Mouse (Mus musculus) limb, embryonic 10.5 days (tissue): ENCODE measurements at regions not wholly inside any gene's neighbourhood (a gene's known extent, or its start where the extent isn't known, plus 50 kb on each side); places are given as distances from the start of the nearest gene placed in this dataset.

Source experiments
- DNase-seq: peaks from one replicate; pipeline ENCODE4 v3.0.0-alpha.2; 2017; ENCODE audit warnings: low spot score
- H3K27ac ChIP-seq: fragments of 300-500 bp; sonication (generic); 2 replicates; pipeline ENCODE4 v1.5.1; 2016; ENCODE audit warnings: mild to moderate bottlenecking
- H3K27me3 ChIP-seq: fragments of 300-500 bp; sonication (generic); 2 replicates; pipeline ENCODE4 v1.6.1; 2016; ENCODE audit warnings: low read depth, mild to moderate bottlenecking; ENCODE audit not compliant: poor library complexity, severe bottlenecking
- H3K36me3 ChIP-seq: fragments of 300-500 bp; sonication (generic); 2 replicates; pipeline ENCODE4 v1.6.1; 2016; ENCODE audit warnings: mild to moderate bottlenecking, moderate library complexity
- H3K4me1 ChIP-seq: fragments of 300-500 bp; sonication (generic); 2 replicates; pipeline ENCODE4 v1.6.1; 2016
- H3K4me3 ChIP-seq: fragments of 300-500 bp; sonication (generic); 2 replicates; pipeline ENCODE4 v1.5.1; 2016; ENCODE audit warnings: mild to moderate bottlenecking, moderate library complexity
- H3K9me3 ChIP-seq: fragments of 300-500 bp; sonication (generic); replicated peaks from 2 replicates; pipeline ENCODE4 v1.6.1; 2016; ENCODE audit warnings: mild to moderate bottlenecking
- WGBS: fragments of 180-500 bp; shearing (Covaris S2); methylation state at CpG from one replicate; pipeline ENCODE4 v1.1.7; 2016; 5-methylcytosine and 5-hydroxymethylcytosine counted together

DNA sequence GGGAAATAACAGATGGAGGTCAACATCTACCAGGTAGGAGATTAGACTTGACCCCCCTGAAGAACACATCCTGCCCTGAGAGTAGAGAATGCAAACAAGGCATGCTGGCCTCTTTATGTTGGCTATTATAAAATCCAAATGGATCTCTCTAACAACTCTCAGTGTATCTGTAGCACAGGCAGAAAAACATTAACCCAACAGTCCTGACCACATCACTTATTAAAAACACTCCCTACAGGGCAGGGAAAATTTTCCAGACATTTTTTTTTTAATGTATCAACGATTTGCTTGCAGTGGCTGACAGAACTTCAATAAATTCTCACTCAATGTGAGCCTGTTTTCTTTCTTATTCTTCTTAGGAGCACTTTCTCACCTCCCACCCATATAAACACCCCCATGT lies 511.4 kb downstream of the Cdk5rap2 start:
- 83% methylated on average over 1 of the region's 1 CpGs for whole genome bisulfite sequencing
- no peak for DNase-seq
- no peaks in the 10 kb centered on the region for H3K4me1 ChIP-seq
- H3K36me3 ChIP-seq, result no peaks in the 10 kb centered on the region
- H3K4me3 ChIP-seq, result no peak overlapping the region
- H3K27me3 ChIP-seq, result no peaks in the 10 kb centered on the region
- H3K9me3 ChIP-seq, result no peaks in the 10 kb centered on the region
- no peak overlapping the region for H3K27ac ChIP-seq

DNA sequence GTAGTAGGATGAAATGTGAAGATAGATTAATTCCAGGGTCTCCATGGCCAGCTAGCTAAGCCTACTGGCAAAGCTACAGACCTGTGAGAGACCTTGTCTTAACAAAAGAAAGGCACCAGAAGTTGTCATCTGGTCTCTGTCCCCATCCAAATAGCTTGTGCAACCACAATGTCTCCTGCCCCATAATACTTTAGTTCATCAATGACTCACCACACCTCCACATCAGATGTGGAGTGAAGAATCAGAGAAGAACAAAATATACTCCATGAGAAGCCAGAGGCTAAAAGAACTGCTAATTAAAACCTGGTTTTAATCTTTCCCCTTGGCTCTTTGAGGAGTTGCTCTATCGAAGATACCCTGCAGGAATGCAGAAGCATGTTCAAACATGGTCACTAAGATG lies 514.1 kb downstream of the Cdk5rap2 start:
- Histone ChIP-seq H3K27me3 (no peaks in the 10 kb centered on the region), H3K36me3 (no peaks in the 10 kb centered on the region), H3K27ac (no peak overlapping the region), H3K4me1 (peaks cover 14% of the 10 kb centered on the region), H3K9me3 (no peaks in the 10 kb centered on the region), H3K4me3 (no peak overlapping the region)
- WGBS, result 69% methylated on average over 1 of the region's 1 CpGs
- no peak for DNase-seq

DNA sequence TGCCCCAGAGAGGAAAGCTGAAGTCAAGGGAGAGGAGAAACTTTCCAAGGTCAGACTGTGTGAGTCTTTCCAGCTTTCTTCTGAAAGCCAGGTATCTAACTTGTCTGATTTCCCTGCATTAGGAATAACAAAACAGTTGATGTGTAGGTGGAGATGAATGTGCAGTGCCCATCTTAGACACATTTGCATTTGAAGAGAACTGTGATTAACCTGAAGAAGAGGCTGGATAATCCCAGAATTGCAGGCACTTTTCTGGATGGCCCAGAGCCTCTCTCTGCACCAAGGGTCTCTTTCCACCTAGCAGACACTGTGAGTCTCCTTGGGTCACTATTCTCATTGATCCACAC lies 517.4 kb downstream of the Cdk5rap2 start:
- Histone ChIP-seq H3K9me3 (no peaks in the 10 kb centered on the region), H3K4me3 (no peak overlapping the region), H3K4me1 (peaks cover 32% of the 10 kb centered on the region), H3K27me3 (no peaks in the 10 kb centered on the region), H3K36me3 (no peaks in the 10 kb centered on the region), H3K27ac (no peak overlapping the region)
- DNase-seq, result no peak

DNA sequence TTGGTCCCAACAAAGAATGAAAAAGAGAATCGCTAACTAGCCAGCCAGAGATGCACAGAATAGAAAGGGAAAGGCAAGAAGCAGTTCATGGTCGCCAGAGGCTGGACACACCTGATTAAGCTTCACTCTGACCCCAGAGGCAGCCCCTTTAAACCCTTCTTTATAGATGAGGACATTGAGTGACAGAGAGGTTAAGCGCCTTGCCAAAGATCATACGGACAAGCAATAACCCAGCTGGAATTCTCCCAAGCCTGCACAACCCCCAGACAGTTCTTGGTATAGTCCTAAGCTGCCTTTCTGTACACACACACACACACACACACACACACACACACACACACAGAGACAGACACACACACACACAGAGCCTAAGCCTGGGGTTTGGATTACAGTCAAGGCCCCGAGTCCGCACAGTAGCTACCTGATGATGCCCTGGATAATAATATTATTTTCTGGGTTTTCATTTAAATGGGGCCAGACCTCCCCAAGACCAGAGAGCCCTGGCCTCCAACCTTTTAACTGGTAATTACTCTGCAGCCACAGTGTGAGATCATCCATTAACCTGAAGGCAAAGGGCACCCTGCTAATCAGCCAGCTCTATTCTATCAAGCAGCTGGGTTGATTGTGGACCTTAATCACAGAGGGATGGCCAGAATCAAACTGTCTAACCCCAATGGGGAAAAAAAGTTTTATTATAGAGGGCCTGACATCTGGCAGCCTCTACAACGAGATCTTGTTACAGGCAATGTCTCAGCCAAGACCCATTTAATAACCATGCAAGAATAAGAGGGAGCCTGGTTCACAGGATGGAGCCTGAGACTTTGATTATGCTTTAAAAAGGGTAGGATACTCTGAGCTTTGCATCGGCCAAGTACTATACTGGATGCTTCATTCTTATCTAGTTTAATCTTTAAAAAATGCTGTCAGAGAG lies 518.1 kb downstream of the Cdk5rap2 start:
- peaks cover 32% of the 10 kb centered on the region for H3K4me1 ChIP-seq
- no peak overlapping the region for H3K27ac ChIP-seq
- DNase-seq, result peak; percentile 33
- H3K9me3 ChIP-seq, result no peaks in the 10 kb centered on the region
- H3K36me3 ChIP-seq, result no peaks in the 10 kb centered on the region
- H3K27me3 ChIP-seq, result no peaks in the 10 kb centered on the region
- WGBS, result 50% methylated on average over 8 of the region's 8 CpGs
- no peak overlapping the region for H3K4me3 ChIP-seq

DNA sequence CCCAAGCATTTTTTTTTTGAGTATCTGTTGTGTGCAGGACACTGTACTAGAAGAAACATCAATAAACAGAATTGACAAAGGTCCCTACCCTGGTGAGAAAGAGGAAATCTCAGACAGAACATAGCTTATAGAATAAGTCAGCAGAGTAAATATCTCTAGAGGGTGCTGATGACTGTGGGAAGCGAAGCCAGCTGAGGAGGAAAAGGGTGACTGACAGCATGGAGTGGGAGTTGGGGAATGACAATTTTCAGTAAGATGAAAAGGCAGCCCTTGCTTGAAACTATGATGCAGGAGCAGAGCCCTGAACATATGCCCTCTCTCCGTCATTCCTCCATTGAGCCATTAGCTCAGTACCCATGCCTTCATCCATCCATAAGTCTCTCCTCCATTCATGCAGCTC lies 519.6 kb downstream of the Cdk5rap2 start:
- no peaks in the 10 kb centered on the region for H3K9me3 ChIP-seq
- H3K27me3 ChIP-seq, result no peaks in the 10 kb centered on the region
- peaks cover 32% of the 10 kb centered on the region for H3K4me1 ChIP-seq
- no peak for DNase-seq
- no peak overlapping the region for H3K27ac ChIP-seq
- H3K36me3 ChIP-seq, result no peaks in the 10 kb centered on the region
- H3K4me3 ChIP-seq, result no peak overlapping the region
- WGBS, result 79% methylated on average over 2 of the region's 2 CpGs

DNA sequence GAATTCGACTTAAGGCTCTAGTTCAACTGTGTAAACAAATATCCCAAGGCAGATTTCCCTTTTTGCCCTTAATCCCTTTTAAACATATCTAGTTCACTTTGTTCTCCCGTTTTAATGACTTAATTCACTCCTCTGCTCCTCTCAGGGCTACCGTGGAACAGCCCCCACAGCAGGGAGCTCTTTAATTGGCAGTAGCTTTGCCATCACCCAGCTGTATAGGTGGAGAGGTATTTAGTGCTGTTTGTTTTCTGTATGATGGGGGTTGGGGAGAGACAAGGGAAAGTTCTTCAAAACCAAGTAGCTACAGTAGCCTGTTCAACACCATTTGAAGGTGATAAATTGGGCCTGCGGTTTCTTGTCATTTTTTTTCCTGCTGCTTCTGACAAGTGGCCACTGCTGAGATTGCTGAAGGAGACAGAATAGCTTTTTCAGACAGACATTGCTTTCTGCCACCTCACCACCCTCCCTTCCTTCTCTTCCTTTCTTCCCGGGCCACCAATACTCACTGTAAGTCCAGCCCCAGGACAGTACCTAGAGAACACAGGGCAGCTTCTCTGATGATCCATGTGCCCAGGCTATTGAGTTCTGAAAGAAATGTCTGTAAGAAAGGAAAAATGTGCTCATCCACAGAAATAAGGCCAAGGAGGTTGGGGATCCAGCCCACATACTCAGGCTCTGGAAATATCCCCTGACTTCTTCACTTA lies 520.2 kb downstream of the Cdk5rap2 start:
- 23% methylated on average over 5 of the region's 5 CpGs for WGBS
- Histone ChIP-seq H3K9me3 (no peaks in the 10 kb centered on the region), H3K27me3 (no peaks in the 10 kb centered on the region), H3K4me3 (no peak overlapping the region), H3K4me1 (peaks cover 32% of the 10 kb centered on the region), H3K36me3 (no peaks in the 10 kb centered on the region), H3K27ac (no peak overlapping the region)
- DNase-seq, result peak; percentile 31

DNA sequence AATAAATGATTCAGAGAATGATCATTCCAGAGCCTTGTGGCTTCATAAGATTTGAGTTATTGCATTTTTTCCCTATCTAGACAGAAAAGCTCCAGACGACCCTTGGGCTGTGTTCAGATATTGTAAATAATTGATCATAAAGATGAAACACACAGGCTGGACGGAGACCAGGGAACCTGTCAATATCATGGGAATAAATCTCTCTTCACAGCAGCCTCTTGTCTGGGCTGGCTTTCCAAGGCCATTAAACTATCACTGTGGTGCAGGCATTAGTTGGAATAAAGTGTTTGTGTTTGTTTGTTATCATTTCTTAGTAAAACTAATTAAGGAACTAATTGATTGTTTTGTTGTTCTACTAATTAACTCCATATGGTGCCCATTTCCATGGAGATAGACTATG lies 533.5 kb downstream of the Cdk5rap2 start:
- DNase-seq, result no peak
- no peak overlapping the region for H3K4me3 ChIP-seq
- H3K4me1 ChIP-seq, result no peaks in the 10 kb centered on the region
- H3K36me3 ChIP-seq, result no peaks in the 10 kb centered on the region
- 27% methylated on average over 2 of the region's 2 CpGs for WGBS
- H3K9me3 ChIP-seq, result no peaks in the 10 kb centered on the region
- H3K27ac ChIP-seq, result no peak overlapping the region
- H3K27me3 ChIP-seq, result no peaks in the 10 kb centered on the region

DNA sequence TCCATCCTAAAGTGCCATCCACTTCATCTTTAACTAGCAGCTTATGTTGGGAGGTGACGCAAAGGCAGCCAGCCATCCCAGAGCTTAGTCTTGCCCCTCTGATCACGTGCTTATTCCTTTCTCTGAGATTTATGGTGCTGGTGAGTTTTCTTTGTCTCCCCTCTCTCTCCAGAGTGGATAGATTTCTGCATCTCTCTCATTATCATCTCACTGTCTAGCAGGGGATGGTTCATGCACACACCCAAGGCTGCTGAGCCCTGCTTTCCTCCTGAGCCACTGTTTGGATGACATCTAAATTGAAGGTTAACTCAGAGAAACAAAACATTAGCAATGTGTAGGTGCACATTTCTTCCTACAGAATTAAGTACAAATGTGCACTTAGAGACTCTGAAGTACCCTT lies 539.6 kb downstream of the Cdk5rap2 start:
- Histone ChIP-seq H3K27ac (no peak overlapping the region), H3K27me3 (no peaks in the 10 kb centered on the region), H3K4me1 (no peaks in the 10 kb centered on the region), H3K9me3 (no peaks in the 10 kb centered on the region), H3K4me3 (no peak overlapping the region), H3K36me3 (no peaks in the 10 kb centered on the region)
- 64% methylated on average over 2 of the region's 2 CpGs for WGBS
- DNase-seq, result no peak

DNA sequence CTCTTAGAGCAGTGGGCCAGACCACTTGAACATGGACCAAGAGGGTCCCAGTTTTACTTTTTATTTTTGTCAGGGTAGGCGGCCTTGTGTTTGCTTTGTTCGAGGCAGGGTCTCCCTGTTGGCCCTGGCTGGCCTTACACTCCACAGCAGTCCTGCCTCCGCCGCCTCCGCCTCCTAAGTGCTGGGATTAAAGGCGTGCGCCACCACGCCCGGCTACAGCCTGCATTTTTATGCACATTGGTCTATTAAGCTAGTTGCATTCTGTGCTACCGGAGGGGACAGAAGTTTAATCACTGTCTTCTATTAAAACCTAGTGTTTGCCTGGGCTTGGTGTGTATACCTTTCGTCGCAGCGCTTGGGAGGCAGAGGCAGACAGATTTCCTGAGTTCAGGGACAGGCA lies 555.2 kb downstream of the Cdk5rap2 start:
- H3K4me3 ChIP-seq, result no peak overlapping the region
- WGBS, result 95% methylated on average over 13 of the region's 13 CpGs
- no peaks in the 10 kb centered on the region for H3K9me3 ChIP-seq
- H3K4me1 ChIP-seq, result no peaks in the 10 kb centered on the region
- no peak for DNase-seq
- no peaks in the 10 kb centered on the region for H3K36me3 ChIP-seq
- no peaks in the 10 kb centered on the region for H3K27me3 ChIP-seq
- no peak overlapping the region for H3K27ac ChIP-seq

DNA sequence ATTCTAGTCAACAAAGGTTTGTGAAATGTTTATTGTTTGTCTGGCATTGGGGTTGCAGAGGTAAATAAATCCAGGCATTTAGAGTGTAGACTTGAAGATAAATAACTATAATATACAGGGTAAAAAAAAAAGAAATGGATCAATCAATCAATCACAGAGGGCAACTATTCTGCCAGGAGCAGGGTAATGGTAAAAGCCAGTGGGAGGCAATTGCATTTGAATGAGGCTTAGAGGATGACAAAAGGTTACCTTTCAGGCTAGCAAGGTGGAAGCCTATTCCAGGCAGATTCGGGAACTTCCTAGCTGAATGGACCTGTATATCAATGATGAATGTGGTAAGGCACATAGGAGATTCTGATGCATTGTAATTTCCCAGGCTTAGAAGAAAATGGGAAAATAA lies 557.6 kb downstream of the Cdk5rap2 start:
- Histone ChIP-seq H3K27ac (no peak overlapping the region), H3K4me1 (no peaks in the 10 kb centered on the region), H3K9me3 (no peaks in the 10 kb centered on the region), H3K36me3 (no peaks in the 10 kb centered on the region), H3K27me3 (no peaks in the 10 kb centered on the region), H3K4me3 (no peak overlapping the region)
- DNase-seq, result no peak
- 47% methylated on average over 1 of the region's 1 CpGs for WGBS

DNA sequence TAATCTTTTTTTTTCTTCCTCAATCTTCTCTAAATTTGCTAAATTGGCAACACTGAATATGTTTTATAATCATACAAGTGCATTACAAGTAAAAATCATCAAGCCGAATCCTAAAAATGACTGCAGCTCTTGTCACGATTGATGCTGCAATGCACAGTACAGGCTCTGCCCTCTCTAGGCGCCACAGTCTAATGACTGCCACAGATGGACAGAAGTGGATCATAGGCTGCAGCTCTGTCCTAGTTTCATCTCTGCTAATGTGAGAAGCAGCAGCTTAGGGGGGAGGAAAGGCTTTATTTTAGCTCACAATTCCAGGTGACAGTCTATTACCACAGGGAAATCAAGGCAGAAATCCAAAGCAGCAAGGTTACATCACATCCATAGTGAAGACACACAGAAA lies 560.8 kb downstream of the Cdk5rap2 start:
- Histone ChIP-seq H3K9me3 (no peaks in the 10 kb centered on the region), H3K27me3 (no peaks in the 10 kb centered on the region), H3K4me3 (no peak overlapping the region), H3K36me3 (no peaks in the 10 kb centered on the region), H3K27ac (no peak overlapping the region), H3K4me1 (no peaks in the 10 kb centered on the region)
- no peak for DNase-seq
- 95% methylated on average over 3 of the region's 3 CpGs for WGBS

DNA sequence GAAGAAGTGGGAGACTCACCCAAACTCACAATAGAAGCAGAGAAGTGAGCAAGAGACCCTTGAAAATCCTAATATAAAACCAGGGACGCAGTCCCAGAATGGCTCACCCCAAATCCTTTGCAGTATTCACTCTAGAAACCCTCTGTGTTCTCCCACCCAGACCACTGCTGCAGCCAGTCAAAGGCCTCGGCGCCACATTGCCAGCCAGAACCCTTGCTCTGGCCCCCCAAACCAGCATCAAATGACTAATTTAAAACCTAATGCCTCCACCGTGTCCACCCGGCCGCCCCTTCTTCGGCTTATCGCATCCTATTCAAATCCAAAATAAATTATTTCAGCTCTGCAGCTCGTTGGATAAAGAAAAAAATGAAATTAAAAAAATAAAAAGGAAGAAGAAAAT lies 570.4 kb downstream of the Cdk5rap2 start:
- no peaks in the 10 kb centered on the region; the same call in 1 of the 2 replicates for H3K4me1 ChIP-seq
- WGBS, result 65% methylated on average over 9 of the region's 9 CpGs
- H3K27ac ChIP-seq, result no peak overlapping the region
- no peaks in the 10 kb centered on the region for H3K27me3 ChIP-seq
- no peaks in the 10 kb centered on the region for H3K36me3 ChIP-seq
- H3K9me3 ChIP-seq, result no peaks in the 10 kb centered on the region
- H3K4me3 ChIP-seq, result no peak overlapping the region
- no peak for DNase-seq

DNA sequence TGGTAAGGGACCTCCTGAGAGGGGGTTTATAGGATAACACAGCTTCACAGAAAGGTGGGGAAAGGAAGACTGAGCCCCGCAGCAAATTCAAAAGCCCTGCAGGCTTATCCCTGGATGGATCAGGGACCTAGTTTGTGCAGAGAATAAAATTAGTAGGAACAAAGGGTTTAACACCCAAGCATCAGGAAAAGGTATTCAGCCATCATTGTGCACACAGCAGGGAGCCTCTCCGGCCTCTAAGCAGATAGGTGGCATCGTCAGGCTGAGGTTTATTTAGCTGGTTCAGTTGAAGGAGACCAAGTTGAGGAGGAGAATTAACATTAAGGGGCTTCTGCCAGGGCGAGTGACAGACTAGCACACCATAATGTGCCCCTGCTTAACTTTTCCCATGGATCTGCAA lies 571.3 kb downstream of the Cdk5rap2 start:
- no peaks in the 10 kb centered on the region for H3K27me3 ChIP-seq
- H3K36me3 ChIP-seq, result no peaks in the 10 kb centered on the region
- WGBS, result 51% methylated on average over 4 of the region's 4 CpGs
- H3K9me3 ChIP-seq, result no peaks in the 10 kb centered on the region
- DNase-seq, result no peak
- no peak overlapping the region for H3K4me3 ChIP-seq
- no peak overlapping the region for H3K27ac ChIP-seq
- no peaks in the 10 kb centered on the region; the same call in 1 of the 2 replicates for H3K4me1 ChIP-seq
